Mouse (Mus musculus) c-Kit-positive CD71-negative TER-119-negative erythroid progenitor cells, embryonic 14.5 days (primary cell): ENCODE measurements around the gene Tprkb.
A peak's percentile ranks its signal among the peaks of the same experiment; 100 is the strongest.
"Not testable (repeated sequence)": the region's sequence is repeated elsewhere in the genome, so short reads cannot be mapped to it uniquely, and the experiment has no call there.

Experiments used
- DNase-seq: peaks from one replicate; pipeline ENCODE4 v3.0.0-alpha.2; 2013; ENCODE audit warnings: low read depth

Gene Tprkb

DNA sequence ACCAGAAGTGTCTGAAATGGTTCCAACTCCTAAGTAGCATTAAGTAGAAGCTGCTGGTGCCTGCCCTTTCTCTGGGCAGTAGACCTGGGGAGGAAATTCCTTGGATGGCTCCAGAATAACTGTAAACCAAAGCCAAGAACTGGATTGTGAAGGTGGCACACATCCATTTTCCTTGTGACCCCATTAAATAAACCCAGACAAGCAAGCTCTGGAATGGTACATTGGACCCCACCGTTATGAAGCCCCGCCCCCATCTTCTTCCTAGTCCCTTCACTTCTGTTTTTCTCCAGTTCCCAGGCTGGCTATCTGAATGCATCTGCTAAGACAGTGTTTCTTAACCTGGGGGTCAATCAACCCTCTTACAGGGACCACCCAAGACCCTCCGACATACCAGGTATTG lies at the start of gene Tprkb:
TSS of gene Tprkb (plus strand) at position 279 of the 400 bp plus-strand sequence.
- DNase-seq, result no peak

GRCm38 (mm10) chr6:85862565-85862964 lies 49.1 kb upstream of the Tprkb start:
- DNase-seq, result no peak

GRCm38 (mm10) chr6:85863136-85863535 lies 48.5 kb upstream of the Tprkb start:
- no peak for DNase-seq

DNA sequence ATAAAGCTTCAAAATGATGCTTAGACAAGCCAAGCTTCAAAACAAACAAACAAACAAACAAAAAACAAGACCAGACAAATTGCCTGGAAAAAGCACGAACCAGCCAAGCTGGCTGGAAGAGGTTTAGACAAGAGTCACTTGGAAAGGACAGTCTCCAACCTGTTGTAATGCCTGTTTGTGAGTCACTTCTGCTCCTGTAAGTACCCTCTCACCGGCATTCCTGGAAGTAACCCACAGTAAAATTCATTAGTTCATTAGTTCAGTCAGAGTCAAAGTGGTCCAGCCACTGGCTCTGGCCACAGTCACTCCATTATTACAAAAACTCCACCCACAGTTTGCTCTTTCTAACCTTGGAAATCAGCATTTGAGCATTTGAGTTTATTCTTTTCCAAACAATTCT lies 47.8 kb upstream of the Tprkb start:
- DNase-seq, result no peak

DNA sequence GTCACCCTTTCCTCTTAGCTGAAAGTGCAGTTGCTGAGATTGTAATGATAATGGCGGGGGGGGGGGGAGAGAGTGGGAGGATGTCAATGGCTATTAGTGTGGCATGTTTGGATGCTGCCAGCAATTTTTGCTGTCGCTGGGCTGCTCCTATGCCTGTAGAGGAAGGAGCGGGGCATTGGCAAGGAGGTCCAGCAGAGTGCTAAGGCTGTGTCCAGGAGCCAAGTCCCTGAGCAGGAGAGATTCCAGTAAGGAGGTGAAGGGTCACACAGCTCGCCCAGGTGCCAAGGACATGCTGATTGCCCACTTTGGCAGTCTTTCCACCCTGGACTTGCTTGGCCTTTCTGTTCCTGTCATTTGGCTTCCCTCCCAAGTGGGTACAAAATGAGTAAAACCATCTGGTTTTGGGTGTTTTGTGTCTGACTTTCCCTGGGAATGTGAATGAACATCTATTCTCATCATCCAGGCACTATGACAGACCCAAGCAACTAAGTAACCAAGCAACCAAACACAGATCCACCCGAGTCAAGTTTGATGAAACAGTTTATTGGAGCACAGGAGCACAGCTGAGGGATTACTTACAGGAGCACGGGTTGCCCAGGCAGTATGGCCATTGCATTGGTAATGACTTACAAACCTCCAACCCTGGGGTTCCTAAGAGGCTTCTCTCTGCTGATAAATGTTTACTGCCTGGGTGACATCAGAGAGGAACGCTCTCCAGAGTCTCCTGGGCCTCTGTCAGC lies 46.6 kb upstream of the Tprkb start:
- DNase-seq, result not testable (repeated sequence)

DNA sequence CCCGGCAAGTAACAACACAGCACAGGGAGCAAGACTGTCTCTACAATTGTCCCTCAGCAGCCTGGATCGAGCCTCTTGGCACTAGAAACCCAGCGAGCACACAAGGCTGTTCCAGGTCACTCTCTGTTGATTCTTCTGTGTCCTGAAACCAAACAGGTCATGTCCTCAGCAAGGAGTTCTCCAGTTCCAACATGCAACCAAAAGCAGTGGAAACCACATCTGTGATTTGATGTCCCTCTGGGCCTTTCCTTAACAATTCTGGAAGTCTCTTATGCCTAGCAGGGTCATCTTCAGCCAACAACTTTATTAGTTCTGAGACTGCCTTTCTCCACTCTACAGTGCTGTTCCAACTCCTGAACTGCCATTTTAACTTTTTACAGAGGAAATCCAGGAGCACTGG lies 45.5 kb upstream of the Tprkb start:
- not testable (repeated sequence) for DNase-seq

DNA sequence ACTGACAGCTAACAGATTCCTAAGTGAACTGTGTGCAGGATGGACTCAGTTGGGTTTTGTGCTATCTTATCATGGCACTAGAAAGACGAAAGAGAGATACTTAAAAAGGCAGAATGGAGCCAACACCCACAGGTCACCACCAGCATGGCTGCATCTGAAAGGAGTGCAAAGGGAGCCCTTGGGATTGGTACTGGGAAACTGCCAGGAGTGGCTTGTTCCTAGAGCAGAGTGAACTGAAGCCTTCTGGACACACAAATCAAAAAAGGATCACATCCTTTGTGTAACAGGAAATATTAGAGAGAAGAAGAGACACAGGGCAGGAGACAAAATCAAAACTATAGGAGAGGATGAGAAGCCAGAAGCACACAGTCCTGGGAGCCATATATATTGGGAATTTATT lies 44.7 kb upstream of the Tprkb start:
- DNase-seq, result not testable (repeated sequence)

- no peak for DNase-seq
Observed at GRCm38 (mm10) chr6:85867726-85868690, 43.7 kb upstream of the Tprkb start.

- not testable (repeated sequence) for DNase-seq
Observed at GRCm38 (mm10) chr6:85869006-85869405, 42.7 kb upstream of the Tprkb start, which contains the start of gene Nat8f2. Gene Nat8f2 (minus strand): TSS chr6:85869158.

DNA sequence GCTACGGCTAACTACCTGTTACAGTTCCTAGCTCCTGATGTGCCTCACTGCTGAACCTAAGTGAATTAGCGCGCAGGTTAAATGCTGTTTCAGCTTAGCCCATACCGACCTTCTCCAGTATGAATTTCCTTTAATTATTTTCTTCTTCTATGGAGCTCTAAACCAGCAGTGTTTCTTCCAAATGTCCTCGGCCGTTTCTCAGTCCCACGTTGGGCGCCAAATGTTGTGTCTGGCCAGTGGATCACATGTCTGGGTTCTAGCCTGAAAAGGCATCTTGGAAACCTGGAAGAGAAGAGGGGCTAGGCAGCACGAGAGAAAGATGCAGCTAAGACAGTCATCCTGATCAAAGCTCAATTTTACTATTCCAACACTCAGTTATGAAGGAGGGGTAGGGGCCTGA lies 28.4 kb upstream of the Tprkb start:
- not testable (repeated sequence) for DNase-seq

GRCm38 (mm10) chr6:85884311-85884710 lies 27.4 kb upstream of the Tprkb start:
- no peak for DNase-seq

GRCm38 (mm10) chr6:85888961-85889360 lies 22.7 kb upstream of the Tprkb start:
- DNase-seq, result no peak

GRCm38 (mm10) chr6:85895061-85895648 lies 16.5 kb upstream of the Tprkb start:
- DNase-seq, result not testable (repeated sequence)

- not testable (repeated sequence) for DNase-seq
Observed at GRCm38 (mm10) chr6:85898596-85899475, 12.8 kb upstream of the Tprkb start.

- no peak for DNase-seq
Observed at GRCm38 (mm10) chr6:85902303-85902702, 9.4 kb upstream of the Tprkb start.

DNA sequence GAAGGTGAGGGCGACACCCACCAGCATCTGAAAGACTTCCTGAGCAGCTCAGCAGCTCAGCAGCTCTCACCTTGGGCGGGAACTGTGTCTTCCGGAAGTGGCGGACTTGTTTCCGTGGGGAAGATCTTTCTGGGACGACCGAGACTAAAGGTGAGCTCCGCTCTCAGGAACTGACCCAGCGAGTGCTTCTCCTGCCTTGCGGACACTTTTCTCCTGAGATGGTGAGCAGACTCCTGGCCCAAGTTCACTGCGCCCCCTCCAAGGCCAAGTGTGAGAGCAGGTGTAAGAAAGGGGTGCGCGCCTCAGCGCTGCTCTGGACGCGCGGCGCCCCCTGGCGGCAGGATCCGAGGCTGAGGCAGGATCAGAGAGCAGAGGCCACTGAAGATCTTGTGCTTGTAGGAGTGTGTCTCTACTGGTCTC lies 7.0 kb upstream of the Tprkb start, which contains the start of gene Nat8f4:
TSS of gene Nat8f4 (minus strand) at position 243 of the 420 bp plus-strand sequence.
- peak; percentile 22 for DNase-seq

GRCm38 (mm10) chr6:85906911-85907351 lies 4.7 kb upstream of the Tprkb start:
- DNase-seq, result not testable (repeated sequence)

DNA sequence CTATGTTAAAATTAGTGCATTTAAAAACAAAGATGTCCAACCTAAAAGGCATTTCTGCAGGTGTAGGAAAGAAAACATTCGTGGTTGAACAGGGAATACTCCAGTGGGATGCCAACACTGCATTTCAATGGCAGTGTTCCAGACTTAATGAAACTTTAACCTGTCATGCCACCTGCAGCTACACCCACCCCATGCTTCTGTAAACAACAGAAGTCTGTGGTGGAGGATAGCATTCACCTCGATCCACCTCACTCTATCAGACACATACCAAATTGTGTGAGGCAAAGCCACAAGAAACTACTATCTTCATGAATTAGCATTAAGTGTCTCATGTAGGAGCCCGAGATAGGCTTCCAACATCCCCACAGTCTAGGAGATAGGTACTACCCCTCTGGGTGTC lies 3.3 kb upstream of the Tprkb start:
- DNase-seq, result no peak

DNA sequence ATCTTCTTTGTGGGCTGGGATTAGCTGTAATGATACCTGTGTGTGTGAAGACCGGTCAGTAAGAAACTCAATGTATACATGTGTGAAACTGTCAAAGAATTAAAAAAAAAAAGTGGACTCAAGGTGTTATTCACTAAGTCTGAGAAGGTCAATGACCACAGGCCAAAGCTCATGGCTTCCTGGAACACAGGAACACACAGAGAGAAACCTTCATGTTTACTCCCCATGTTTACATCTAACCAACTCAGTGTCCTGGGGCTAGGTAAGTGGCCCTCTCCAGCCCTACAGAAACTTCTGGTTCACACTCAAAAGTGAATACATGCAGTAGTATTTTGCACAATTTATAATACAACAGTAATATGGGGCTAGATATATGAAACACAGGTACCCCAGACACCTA lies 2.0 kb upstream of the Tprkb start:
- no peak for DNase-seq

DNA sequence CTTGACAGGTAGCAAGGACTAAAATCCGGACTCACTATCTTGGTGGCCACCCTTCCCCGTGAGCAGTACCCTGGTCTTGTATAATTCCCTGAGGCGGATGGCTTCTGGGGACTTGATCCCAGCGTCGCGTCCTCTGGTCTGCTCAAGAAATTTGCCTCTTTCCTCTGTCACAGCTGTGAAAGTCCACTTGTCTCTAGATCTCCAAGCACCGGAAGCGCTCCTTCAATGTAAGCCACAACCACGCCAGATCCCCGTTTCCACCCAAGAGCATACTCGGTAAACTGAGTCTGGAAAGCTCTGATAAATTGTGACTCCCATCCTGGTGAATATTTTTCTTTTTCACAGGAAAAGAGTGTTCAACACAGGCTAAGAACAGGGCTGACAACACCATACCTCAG lies 3.5 kb downstream of the Tprkb start:
- no peak for DNase-seq
